Mouse (Mus musculus): ENCODE data around the gene Dkk2.

- TF ChIP-seq CTCF (IDR thresholded peaks at IDR 0.05; ENCODE audit: low read depth) (no peak), EP300 (IDR thresholded peaks at IDR 0.05; ENCODE audit: low read depth) (no peak)
These were observed 20.2 kb upstream of the Dkk2 start for GRCm38 (mm10) chr3:132064920-132065319.

All from liver, embryonic 14.5 days (tissue).